Mouse (Mus musculus) lung, embryonic 16.5 days (tissue): ENCODE measurements around the gene Prkag2. TPM values are rescaled to one million over a fixed set of nuclear protein-coding genes. Genes with fewer than 3 reads are reported as not detected.
"Not testable (repeated sequence)": the region's sequence is repeated elsewhere in the genome, so short reads cannot be mapped to it uniquely, and the experiment has no call there.

Experiments used
- ATAC-seq: fragments of 200-750 bp; cut with Nextera tagmentation; 2 replicates; pipeline ENCODE4 v1.8.0; 2017; ENCODE audit warnings: low read depth, mild to moderate bottlenecking, moderate library complexity
- H3K27ac ChIP-seq: fragments of 300-500 bp; sonication (generic); 2 replicates; pipeline ENCODE4 v1.5.1; 2014; ENCODE audit warnings: mild to moderate bottlenecking, control low read depth, low read length
- H3K27me3 ChIP-seq: fragments of 300-500 bp; sonication (generic); 2 replicates; pipeline ENCODE4 v1.6.1; 2014; ENCODE audit warnings: low read depth, low read length, mixed read lengths; ENCODE audit not compliant: control insufficient read depth, insufficient read depth
- H3K36me3 ChIP-seq: fragments of 300-500 bp; sonication (generic); 2 replicates; pipeline ENCODE4 v1.6.1; 2014; ENCODE audit warnings: low read length; ENCODE audit not compliant: control insufficient read depth, insufficient read depth
- H3K4me1 ChIP-seq: fragments of 300-500 bp; sonication (generic); replicated peaks from 2 replicates; pipeline ENCODE4 v1.6.1; 2014; ENCODE audit warnings: low read length, mixed read lengths; ENCODE audit not compliant: control insufficient read depth, insufficient read depth
- H3K4me2 ChIP-seq: fragments of 300-500 bp; sonication (generic); 2 replicates; pipeline ENCODE4 v1.6.1; 2014; ENCODE audit warnings: low read depth, low read length, control low read depth
- H3K4me3 ChIP-seq: fragments of 300-500 bp; sonication (generic); 2 replicates; pipeline ENCODE4 v1.5.1; 2014; ENCODE audit warnings: mild to moderate bottlenecking, low read length, control low read depth
- H3K9ac ChIP-seq: fragments of 300-500 bp; sonication (generic); 2 replicates; pipeline ENCODE4 v1.6.1; 2014; ENCODE audit warnings: low read length, control low read depth
- H3K9me3 ChIP-seq: fragments of 300-500 bp; sonication (generic); 2 replicates; pipeline ENCODE4 v1.6.1; 2016; ENCODE audit warnings: low read length; ENCODE audit not compliant: control insufficient read depth
- WGBS: fragments of 180-500 bp; shearing (Covaris S2); extraction: QIAGEN DNeasy Blood & Tissue Kit; methylation state at CpG from one replicate; pipeline ENCODE4 v1.1.7; 2014; 5-methylcytosine and 5-hydroxymethylcytosine counted together
- polyA plus RNA-seq: library from polyadenylated mRNA; unstranded; fragments of >200 nt; fragmentation: Nextera tagmentation; extraction: Ambion mirVana; gene quantifications from 2 replicates; pipeline ENCODE4 v1.2.1, GENCODE M21; 2015

The Prkag2 gene
- polyA plus RNA-seq, 1 experiment from 2014 or later = 28.0 TPM

DNA sequence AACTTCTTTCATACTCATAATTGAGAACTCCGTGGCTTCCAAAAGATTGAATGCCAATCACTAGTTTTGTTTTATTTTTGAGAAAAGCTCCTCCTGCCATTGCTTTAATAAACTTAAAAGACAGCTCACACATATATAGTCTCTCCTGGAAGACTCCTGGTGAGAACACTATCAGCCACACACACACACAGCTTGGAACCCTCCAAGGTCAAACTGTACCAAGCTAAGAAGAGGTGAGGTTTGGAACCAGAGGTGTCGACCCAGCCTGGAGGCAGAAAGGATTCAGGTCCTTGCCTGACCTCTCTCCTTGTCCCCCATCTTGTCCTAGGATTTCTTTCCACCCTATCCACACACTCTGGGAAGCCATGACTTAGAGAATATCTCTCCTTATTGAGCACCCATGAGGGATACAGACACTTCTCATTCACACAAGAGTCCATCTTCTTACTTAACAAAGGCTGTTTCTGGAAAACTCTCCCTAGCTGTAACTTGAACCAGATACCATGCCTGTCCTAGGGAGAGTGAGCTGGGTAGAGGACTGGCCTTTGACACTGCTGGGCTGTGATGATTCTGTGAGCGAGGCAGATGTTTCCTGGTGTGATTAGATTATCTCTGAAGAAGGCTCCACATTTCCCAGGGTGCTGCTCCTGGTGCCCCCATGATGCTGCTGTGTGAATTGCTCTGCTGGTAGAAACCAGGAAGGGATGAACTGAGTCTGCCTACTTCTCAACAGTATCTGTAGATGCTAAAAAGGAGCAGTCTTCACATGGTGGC lies 245.4 kb downstream of the Prkag2 start:
- 60% methylated on average over 3 of the region's 3 CpGs for WGBS
- Histone ChIP-seq H3K9me3 (no peaks in the 10 kb centered on the region), H3K9ac (no peak overlapping the region), H3K27ac (no peak overlapping the region), H3K4me1 (no peaks in the 10 kb centered on the region), H3K4me3 (no peak overlapping the region), H3K36me3 (no peaks in the 10 kb centered on the region), H3K4me2 (no peak overlapping the region), H3K27me3 (no peaks in the 10 kb centered on the region)
- no peak for ATAC-seq

DNA sequence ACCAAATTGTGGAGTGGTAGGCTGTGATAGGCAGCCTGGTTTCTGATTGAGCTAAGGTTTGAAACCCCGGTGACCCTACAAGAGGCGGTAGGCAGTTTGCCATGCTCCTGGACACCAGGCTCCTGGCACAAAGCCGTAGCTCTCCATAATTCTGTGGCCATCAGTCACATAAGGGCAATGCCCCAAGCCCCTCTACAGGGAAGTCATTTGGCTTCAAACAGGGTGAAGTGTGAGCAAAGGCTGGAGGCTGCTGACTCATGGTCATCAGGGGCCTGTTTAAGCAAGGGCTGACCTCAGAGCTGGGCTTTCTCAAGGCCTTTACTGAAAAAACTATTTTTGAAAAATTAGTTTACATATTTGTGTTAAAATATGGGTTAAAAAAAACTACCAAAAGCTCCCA lies 246.2 kb downstream of the Prkag2 start:
- WGBS = 82% methylated on average over 3 of the region's 3 CpGs
- H3K9me3 ChIP-seq = no peaks in the 10 kb centered on the region
- no peak overlapping the region for H3K9ac ChIP-seq
- no peaks in the 10 kb centered on the region for H3K36me3 ChIP-seq
- no peak overlapping the region for H3K27ac ChIP-seq
- H3K4me1 ChIP-seq = no peaks in the 10 kb centered on the region
- H3K4me2 ChIP-seq = no peak overlapping the region
- no peaks in the 10 kb centered on the region for H3K27me3 ChIP-seq
- H3K4me3 ChIP-seq = no peak overlapping the region
- no peak for ATAC-seq

DNA sequence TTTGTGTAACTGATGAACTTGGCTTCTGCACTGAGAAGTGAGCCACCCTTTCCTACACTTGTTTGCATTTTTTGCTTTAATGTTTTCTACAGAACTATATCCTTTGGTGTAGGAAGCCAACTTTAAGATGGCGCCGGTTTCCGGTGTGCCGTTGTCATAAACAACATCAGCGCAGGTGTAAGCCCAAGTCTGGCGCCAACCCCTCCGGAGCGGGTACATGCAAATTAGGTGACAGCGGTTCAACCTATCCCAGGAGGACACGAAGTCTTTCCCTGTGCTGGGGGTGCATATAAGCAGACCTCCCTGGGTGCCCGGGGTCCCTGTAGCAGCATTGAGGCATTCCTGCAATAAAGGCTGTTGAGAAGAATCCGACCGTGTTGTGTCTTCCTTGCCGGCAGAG lies 252.2 kb downstream of the Prkag2 start:
- H3K9me3 ChIP-seq, H3K27me3 ChIP-seq, H3K4me3 ChIP-seq, H3K27ac ChIP-seq, H3K4me2 ChIP-seq, ATAC-seq, H3K9ac ChIP-seq, H3K4me1 ChIP-seq, H3K36me3 ChIP-seq: not testable (repeated sequence)
- 86% methylated on average over 14 of the region's 14 CpGs for WGBS

DNA sequence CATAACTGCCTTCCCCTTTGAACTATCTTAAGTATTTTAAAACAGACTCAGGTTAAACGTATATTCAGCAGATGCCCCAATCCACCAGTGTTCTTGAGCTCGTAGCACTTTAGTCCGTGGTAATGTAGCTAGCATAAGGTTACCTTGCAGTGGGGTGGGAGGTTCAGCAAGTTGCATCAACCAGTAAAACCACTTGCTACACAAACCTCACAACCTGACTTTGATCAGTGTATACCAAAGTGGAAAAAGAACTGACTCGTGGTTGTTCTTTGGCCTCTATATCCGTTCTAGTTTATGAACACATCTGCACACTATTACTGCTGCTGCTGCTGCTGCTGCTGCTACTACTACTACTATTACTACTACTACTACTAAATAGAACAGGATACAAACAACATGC lies 256.6 kb downstream of the Prkag2 start:
- 76% methylated on average over 5 of the region's 5 CpGs for whole genome bisulfite sequencing
- Histone ChIP-seq H3K27ac (no peak overlapping the region), H3K9ac (no peak overlapping the region), H3K36me3 (no peaks in the 10 kb centered on the region), H3K4me3 (no peak overlapping the region), H3K9me3 (no peaks in the 10 kb centered on the region), H3K4me1 (peaks cover 19% of the 10 kb centered on the region), H3K4me2 (no peak overlapping the region), H3K27me3 (no peaks in the 10 kb centered on the region)
- no peak for ATAC-seq

DNA sequence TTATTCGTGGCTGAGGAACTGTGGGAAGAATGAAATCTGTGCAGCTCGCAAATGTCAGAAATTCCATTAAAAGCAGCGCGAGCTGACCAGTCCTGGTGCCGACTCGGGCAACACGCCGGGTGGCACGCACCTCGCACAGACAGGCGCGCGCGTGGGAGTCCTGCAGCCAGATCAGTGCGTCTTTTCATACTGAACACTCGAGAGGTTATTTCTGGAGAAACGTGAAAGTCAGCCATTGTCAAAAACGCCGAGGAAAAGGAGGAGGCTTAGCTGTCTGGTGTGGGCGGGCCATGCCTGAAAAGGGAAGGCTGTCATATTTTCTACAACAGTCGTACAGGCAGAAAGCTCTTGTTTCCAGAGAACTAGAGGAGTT lies 257.4 kb downstream of the Prkag2 start:
- ATAC-seq = peak; percentile 23
- peak overlapping the region; percentile 84 for H3K27ac ChIP-seq
- 2% methylated on average over 21 of the region's 21 CpGs for WGBS
- peak overlapping the region; percentile 68 for H3K4me2 ChIP-seq
- H3K4me1 ChIP-seq = peaks cover 19% of the 10 kb centered on the region
- H3K36me3 ChIP-seq = no peaks in the 10 kb centered on the region
- H3K27me3 ChIP-seq = no peaks in the 10 kb centered on the region
- H3K4me3 ChIP-seq = peak overlapping the region; percentile 85
- H3K9me3 ChIP-seq = no peaks in the 10 kb centered on the region
- H3K9ac ChIP-seq = peak overlapping the region; percentile 68

DNA sequence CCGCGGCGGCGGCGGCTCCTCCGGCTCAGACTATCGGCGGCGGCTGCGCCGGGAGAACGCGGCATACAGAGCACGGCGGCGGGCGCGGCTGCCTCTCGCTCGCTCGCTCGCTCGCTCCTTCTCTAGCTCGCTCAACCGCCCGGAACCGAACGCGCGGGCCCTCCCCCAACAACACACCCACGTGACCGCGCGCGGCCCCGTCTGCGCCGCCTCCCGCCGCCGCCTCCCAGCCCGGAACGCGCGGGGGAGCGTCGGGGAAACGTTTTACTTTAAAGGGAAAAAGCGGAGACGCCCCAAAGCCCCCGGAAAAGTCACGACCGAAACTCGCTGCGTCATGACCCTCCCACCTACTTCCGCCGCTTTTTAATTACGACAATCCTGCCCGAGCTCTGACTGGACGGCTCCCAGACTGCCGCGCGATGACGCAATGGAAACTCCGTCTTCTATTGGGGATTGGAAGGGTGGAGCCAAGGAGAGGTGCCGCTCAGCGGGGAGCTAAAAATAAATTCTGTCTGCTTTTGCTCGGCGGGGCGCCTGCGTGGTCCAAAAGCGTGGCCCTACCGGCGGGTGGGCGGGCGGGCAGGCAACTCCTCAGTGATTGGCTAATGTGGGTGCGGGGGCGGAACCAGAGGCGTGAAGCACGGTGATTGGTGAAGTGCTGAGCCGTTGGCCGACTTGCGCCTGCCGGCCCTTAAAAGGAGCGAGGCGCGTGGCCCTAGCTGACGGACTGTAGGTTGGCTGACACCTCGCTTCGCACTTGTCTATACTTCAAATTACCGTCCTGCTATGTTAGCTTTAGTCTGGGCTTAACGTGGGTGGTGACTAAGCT lies 258.0 kb downstream of the Prkag2 start, which contains the start of gene Rheb:
TSS of gene Rheb (minus strand) at position 351 of the 829 bp plus-strand sequence.
- H3K4me3 ChIP-seq = peak within 1 kb of the TSS; percentile 85
- H3K27me3 ChIP-seq = no peaks in the 10 kb centered on the region
- H3K27ac ChIP-seq = peak within 1 kb of the TSS; percentile 99
- H3K4me1 ChIP-seq = peaks cover 22% of the 10 kb centered on the region
- H3K9ac ChIP-seq = peak within 1 kb of the TSS; percentile 94
- under 1% methylated on average over 91 of the region's 92 CpGs for WGBS
- H3K9me3 ChIP-seq = no peaks in the 10 kb centered on the region
- H3K36me3 ChIP-seq = no peaks in the 10 kb centered on the region
- peak within 1 kb of the TSS; percentile 88 for H3K4me2 ChIP-seq
- ATAC-seq = peak; percentile 98

DNA sequence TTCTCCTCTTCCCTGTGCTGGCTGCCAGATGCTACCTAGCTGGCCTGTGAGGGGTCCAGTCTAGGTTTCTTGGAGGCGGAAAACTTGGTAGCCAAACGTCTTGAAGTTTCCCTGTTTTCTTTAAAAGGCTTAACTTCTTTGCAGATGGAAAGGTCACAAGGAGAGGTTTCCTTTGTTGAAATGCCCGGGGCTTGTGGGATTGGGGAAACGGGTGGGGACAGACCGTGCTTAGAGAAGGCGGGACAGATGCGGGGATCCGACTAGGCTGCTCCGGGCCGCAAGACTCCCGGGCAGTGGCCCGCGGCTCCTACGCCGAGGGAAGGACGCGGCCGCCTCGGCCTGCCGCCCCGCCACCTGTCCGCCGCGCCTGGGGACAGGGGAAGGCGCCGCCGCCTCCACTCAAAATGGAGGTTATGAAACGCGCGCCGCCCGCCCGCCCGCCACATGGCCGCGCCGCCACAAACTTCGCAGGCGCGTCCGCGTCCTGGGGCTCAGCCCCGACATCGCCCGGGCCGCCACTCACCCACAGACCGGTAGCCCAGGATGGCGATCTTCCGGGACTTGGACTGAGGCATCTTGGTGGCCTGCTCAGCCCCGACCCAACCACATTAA lies 258.7 kb downstream of the Prkag2 start:
- Histone ChIP-seq H3K4me2 (peak overlapping the region; percentile 88), H3K9ac (peak overlapping the region; percentile 94), H3K4me1 (peaks cover 23% of the 10 kb centered on the region), H3K36me3 (no peaks in the 10 kb centered on the region), H3K27me3 (no peaks in the 10 kb centered on the region), H3K27ac (peak overlapping the region; percentile 99), H3K4me3 (peak overlapping the region; percentile 85), H3K9me3 (no peaks in the 10 kb centered on the region)
- 0% methylated on average over 37 of the region's 50 CpGs for WGBS
- ATAC-seq = no peak; the same call in none of the 2 replicates

DNA sequence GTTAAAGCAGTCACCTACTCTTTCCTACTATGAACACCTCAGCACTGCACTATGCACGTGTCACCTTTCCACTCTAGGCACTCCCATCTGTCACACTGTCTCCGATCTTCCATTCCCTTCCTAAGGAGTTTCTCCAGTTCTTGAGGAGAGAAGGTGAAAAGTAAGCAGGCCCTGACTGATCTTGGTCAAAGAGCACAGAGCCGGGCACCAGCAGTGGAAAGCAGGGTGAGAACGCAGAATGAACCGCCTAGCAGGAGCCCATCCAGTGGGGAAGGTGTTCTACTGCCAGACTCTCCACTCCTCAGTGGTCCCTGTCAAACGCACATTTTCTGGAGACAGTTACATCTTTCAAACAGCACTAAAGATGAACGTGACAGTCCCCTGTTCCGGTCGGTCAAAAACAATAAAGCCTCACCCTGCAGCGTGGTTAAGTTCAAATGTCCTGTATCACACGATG lies 259.4 kb downstream of the Prkag2 start:
- whole genome bisulfite sequencing = 7% methylated on average over 11 of the region's 11 CpGs
- no peaks in the 10 kb centered on the region for H3K36me3 ChIP-seq
- H3K27ac ChIP-seq = peak overlapping the region; percentile 99
- H3K9ac ChIP-seq = peak overlapping the region; percentile 94
- H3K27me3 ChIP-seq = no peaks in the 10 kb centered on the region
- ATAC-seq = no peak
- peak overlapping the region; percentile 85 for H3K4me3 ChIP-seq
- H3K4me1 ChIP-seq = peaks cover 23% of the 10 kb centered on the region
- peak overlapping the region; percentile 88 for H3K4me2 ChIP-seq
- no peaks in the 10 kb centered on the region for H3K9me3 ChIP-seq

DNA sequence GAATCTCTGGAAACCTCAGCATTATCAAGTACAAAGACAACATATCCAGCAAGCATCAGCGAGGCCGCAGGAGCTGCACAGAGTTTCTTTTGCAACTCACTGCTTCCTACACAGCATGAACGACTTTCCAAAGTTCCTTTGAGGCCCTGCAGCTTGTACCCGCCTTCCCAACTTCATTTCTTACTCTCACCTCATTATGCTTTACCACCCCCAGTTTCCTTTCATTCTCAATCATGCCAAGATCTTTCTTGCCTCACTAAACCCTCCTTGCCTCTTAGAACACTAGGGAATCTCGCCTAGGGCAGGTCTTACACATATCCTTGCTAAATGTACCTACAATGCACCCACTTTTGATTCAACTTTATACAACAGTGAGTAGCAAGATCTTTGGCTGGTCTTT lies 266.0 kb downstream of the Prkag2 start:
- H3K27me3 ChIP-seq = no peaks in the 10 kb centered on the region
- ATAC-seq = no peak
- 48% methylated on average over 5 of the region's 5 CpGs for WGBS
- no peaks in the 10 kb centered on the region for H3K36me3 ChIP-seq
- 0 out of 2 replicates have a peak overlapping the region, but pooled peaks have one; percentile 3 for H3K9ac ChIP-seq
- H3K4me2 ChIP-seq = no peak overlapping the region
- peaks cover 18% of the 10 kb centered on the region for H3K4me1 ChIP-seq
- no peaks in the 10 kb centered on the region for H3K9me3 ChIP-seq
- no peak overlapping the region for H3K4me3 ChIP-seq
- H3K27ac ChIP-seq = peak overlapping the region; percentile 2; the same call in 1 of the 2 replicates
